Mouse (Mus musculus): ENCODE data around the gene Lamb3. TPM values are rescaled to one million over a fixed set of nuclear protein-coding genes. Genes with fewer than 3 reads are reported as not detected.
A peak's percentile ranks its signal among the peaks of the same experiment; 100 is the strongest.

The Lamb3 gene
- polyA plus RNA-seq, 1 experiment from 2014 or later: 24.4 TPM

DNA sequence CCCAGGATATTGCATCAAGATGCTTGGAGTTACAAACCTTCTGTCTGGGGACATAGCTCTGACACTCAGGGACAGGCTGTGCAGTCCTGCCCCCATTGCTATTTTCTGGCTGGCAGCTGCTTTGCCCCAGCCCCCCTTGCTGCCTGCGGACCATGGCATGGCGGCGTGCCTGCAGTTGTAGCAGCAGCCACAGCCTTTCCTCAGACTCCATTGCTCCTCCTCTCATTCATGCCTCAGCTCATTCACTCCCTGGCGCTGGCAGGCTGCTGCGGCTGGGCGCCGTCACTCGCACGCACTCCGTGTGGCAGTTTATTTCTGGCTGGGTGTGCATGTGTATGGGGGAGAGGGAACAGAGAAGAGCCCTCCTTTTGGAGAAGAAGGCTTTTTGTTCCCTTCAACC is 160.6 kb downstream of the Lamb3 start:
- peaks cover 10% of the 10 kb centered on the region; the same call in 1 of the 2 replicates for H3K4me1 ChIP-seq (ENCODE audit: insufficient read depth)
- no peaks in the 10 kb centered on the region for H3K9me3 ChIP-seq (ENCODE audit: low read depth, low read length)
- DNase-seq (peak; percentile 86), ATAC-seq (ENCODE audit: insufficient read depth) (peak; percentile 82)
- H3K27me3 ChIP-seq (ENCODE audit: insufficient read depth, low read length): no peaks in the 10 kb centered on the region
- peak overlapping the region; percentile 71 for H3K27ac ChIP-seq (ENCODE audit: low read depth)
- 0 out of 2 replicates have a peak, but pooled peaks cover 5% of the 10 kb centered on the region for H3K36me3 ChIP-seq (ENCODE audit: insufficient read depth)
- peak overlapping the region; percentile 64 for H3K4me2 ChIP-seq
- peak overlapping the region; percentile 53 for H3K4me3 ChIP-seq (ENCODE audit: low read depth, low read length)
- H3K9ac ChIP-seq: no peak overlapping the region
- WGBS: 22% methylated on average over 10 of the region's 10 CpGs
- no peak for TF ChIP-seq CTCF (IDR thresholded peaks at IDR 0.05; ENCODE audit: low read depth)

DNA sequence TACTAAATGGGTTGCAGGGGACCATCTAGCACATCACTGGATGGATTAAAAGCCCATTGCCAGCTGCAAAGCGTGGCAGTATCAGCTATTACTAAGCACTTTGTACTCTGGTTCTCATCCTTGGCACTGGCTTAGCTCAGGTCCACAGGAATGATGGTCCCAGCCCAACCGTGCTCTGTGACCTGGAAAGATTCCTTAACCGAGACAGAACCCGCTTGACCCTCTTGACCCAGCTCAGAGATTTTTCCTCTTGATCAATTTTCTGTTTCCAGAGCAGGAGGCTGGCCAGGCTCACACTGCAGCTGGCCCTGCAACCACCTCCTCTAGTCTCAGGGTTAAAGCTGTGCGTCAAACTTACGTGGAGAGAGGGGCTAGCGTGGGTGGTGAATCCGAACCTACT is 161.6 kb downstream of the Lamb3 start:
- H3K9ac ChIP-seq: peak overlapping the region; percentile 63
- ATAC-seq (ENCODE audit: insufficient read depth) (no peak), DNase-seq (no peak)
- no peak for TF ChIP-seq CTCF (IDR thresholded peaks at IDR 0.05; ENCODE audit: low read depth)
- peak overlapping the region; percentile 53 for H3K4me3 ChIP-seq (ENCODE audit: low read depth, low read length)
- H3K9me3 ChIP-seq (ENCODE audit: low read depth, low read length): no peaks in the 10 kb centered on the region
- H3K36me3 ChIP-seq (ENCODE audit: insufficient read depth): 0 out of 2 replicates have a peak, but pooled peaks cover 5% of the 10 kb centered on the region
- WGBS: 29% methylated on average over 8 of the region's 8 CpGs
- H3K27me3 ChIP-seq (ENCODE audit: insufficient read depth, low read length): no peaks in the 10 kb centered on the region
- H3K27ac ChIP-seq (ENCODE audit: low read depth): 0 out of 2 replicates have a peak overlapping the region, but pooled peaks have one; percentile 0
- H3K4me2 ChIP-seq: peak overlapping the region; percentile 64
- H3K4me1 ChIP-seq (ENCODE audit: insufficient read depth): peaks cover 10% of the 10 kb centered on the region; the same call in 1 of the 2 replicates

DNA sequence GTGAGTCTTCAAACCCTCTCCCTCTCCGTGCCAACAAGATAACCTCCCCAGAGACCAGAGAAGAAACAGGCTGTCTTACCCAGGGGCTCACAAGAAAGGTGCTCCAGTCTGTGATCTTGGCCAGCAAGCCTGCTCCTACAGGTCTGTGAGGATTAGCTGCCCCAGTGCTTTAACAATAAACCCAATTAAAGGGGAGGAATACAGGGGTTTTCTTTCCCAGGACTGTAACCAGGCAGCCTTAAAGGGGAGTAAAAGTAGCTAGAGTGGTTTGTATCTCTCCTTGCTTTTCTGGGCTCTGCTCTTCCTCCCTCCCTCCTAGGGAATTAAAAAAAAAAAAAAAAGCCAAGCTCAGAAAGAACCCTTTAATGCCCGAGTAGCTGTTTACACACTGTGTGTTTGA is 162.6 kb downstream of the Lamb3 start, which contains the start of gene Camk1g:
Gene Camk1g, minus strand, starts transcription at position 203 of the 400 bp plus-strand sequence.
- ATAC-seq (ENCODE audit: insufficient read depth): peak; percentile 81
- DNase-seq: peak; percentile 90
- Histone ChIP-seq H3K9me3 (ENCODE audit: low read depth, low read length) (no peaks in the 10 kb centered on the region), H3K4me3 (ENCODE audit: low read depth, low read length) (peak within 1 kb of the TSS; percentile 53), H3K9ac (peak within 1 kb of the TSS; percentile 63), H3K4me2 (peak within 1 kb of the TSS; percentile 64), H3K27ac (ENCODE audit: low read depth) (peak within 1 kb of the TSS; percentile 0; the same call in 1 of the 2 replicates), H3K27me3 (ENCODE audit: insufficient read depth, low read length) (no peaks in the 10 kb centered on the region), H3K36me3 (ENCODE audit: insufficient read depth) (0 out of 2 replicates have a peak, but pooled peaks cover 5% of the 10 kb centered on the region), H3K4me1 (ENCODE audit: insufficient read depth) (peaks cover 10% of the 10 kb centered on the region; the same call in 1 of the 2 replicates)
- no peak for TF ChIP-seq CTCF (IDR thresholded peaks at IDR 0.05; ENCODE audit: low read depth)
- WGBS: 3% methylated on average over 2 of the region's 2 CpGs

DNA sequence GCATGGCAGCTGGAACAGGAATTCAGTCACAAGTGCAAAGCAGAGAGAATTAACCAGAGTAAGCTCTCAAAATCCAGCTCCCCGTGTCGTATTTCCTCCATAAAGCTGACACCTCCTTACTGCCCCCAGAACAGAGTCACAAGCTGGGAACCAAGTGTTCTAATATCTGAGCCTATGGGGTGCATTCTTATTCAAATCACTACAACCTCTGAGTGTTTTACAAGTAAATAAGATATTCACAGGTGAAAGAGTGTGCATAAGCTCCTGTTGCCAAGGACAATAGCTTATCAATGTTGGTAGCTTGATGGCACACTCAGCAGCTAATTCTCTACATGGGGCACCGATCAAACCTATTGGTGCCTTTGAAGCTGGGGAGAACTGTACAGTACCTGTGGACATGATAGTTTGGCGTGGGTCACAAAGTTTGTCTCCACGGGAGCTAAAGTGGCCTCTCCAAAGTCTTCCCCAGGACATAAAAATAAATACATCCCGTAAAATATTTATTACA is 166.5 kb downstream of the Lamb3 start:
- ATAC-seq (ENCODE audit: insufficient read depth): no peak
- no peak overlapping the region for H3K9ac ChIP-seq
- H3K36me3 ChIP-seq (ENCODE audit: insufficient read depth): no peaks in the 10 kb centered on the region
- no peak overlapping the region for H3K4me2 ChIP-seq
- no peak overlapping the region for H3K27ac ChIP-seq (ENCODE audit: low read depth)
- 74% methylated on average over 6 of the region's 6 CpGs for WGBS
- no peak for DNase-seq
- no peak overlapping the region for H3K4me3 ChIP-seq (ENCODE audit: low read depth, low read length)
- peaks cover 4% of the 10 kb centered on the region; the same call in 1 of the 2 replicates for H3K4me1 ChIP-seq (ENCODE audit: insufficient read depth)
- H3K27me3 ChIP-seq (ENCODE audit: insufficient read depth, low read length): no peaks in the 10 kb centered on the region
- TF ChIP-seq CTCF (IDR thresholded peaks at IDR 0.05; ENCODE audit: low read depth): no peak
- H3K9me3 ChIP-seq (ENCODE audit: low read depth, low read length): no peaks in the 10 kb centered on the region

DNA sequence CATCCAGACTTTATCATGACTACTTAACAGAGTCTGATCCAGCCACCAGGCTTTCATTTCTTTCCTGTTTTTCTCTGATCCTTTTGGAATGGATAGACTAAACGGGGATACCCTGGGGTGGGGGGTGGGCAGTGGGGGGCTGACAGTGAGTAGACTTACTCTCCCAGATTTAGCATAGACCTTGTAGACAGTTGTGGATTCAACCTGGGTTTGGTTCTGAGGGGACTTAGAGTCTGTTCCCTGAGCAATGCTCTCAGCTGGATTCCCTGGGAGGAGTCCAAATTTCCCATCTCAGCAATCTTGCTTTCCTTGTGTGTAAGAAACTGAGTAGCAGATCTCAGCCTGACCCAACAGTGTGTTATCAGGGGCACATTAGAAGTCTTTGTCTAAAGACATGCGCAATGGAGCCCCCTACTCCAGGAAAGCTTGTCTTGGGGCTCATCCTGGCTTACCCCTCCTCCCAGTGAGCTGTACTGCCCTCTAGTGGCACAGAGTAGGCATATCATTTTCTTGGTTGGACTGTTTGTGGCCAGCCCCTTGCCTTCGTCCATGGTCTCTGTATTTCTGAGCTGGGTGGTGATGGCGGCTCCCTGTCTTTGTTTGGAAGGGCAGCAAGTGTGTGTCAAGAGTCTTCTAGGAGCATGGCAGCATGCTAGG is 169.1 kb downstream of the Lamb3 start:
- peak; percentile 97 for TF ChIP-seq CTCF (IDR thresholded peaks at IDR 0.05; ENCODE audit: low read depth)
- H3K4me1 ChIP-seq (ENCODE audit: insufficient read depth): no peaks in the 10 kb centered on the region

DNA sequence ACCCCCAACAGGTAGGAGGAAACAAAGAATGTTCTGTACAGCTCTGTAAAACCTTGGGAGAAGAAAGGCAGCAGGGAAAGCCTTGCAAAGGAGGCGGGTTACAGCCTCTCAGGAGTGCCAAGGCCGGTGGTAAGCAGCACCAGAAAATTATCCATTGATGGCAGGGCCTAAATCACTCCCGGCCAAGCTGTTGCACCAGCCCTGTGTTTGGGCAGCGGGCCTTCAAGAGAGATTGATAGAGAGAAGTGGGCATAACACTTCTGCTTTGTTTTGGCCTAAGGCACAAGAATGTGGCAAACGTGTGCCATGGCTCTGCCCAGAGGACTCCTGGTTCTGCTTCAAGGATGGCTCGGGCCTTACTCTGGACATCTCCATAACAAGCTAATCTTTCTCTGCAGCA is 172.1 kb downstream of the Lamb3 start:
- 61% methylated on average over 6 of the region's 6 CpGs for WGBS
- Histone ChIP-seq H3K4me1 (ENCODE audit: insufficient read depth) (0 out of 2 replicates have a peak, but pooled peaks cover 4% of the 10 kb centered on the region), H3K4me2 (no peak overlapping the region), H3K27me3 (ENCODE audit: insufficient read depth, low read length) (no peaks in the 10 kb centered on the region), H3K4me3 (ENCODE audit: low read depth, low read length) (no peak overlapping the region), H3K9me3 (ENCODE audit: low read depth, low read length) (no peaks in the 10 kb centered on the region), H3K9ac (no peak overlapping the region), H3K27ac (ENCODE audit: low read depth) (no peak overlapping the region), H3K36me3 (ENCODE audit: insufficient read depth) (no peaks in the 10 kb centered on the region)
- DNase-seq (no peak), ATAC-seq (ENCODE audit: insufficient read depth) (no peak)
- TF ChIP-seq CTCF (IDR thresholded peaks at IDR 0.05; ENCODE audit: low read depth): no peak

More for the DNA sequence above, 169.1 kb downstream of the Lamb3 start:
- H3K9me3 ChIP-seq (ENCODE audit: low read depth, low read length): no peaks in the 10 kb centered on the region
- no peaks in the 10 kb centered on the region for H3K36me3 ChIP-seq (ENCODE audit: insufficient read depth)
- no peaks in the 10 kb centered on the region for H3K27me3 ChIP-seq (ENCODE audit: insufficient read depth, low read length)
- no peak overlapping the region for H3K9ac ChIP-seq
- WGBS: 23% methylated on average over 4 of the region's 4 CpGs
- no peak overlapping the region for H3K4me2 ChIP-seq
- DNase-seq: peak; percentile 86
- peak; percentile 62 for ATAC-seq (ENCODE audit: insufficient read depth)
- no peak overlapping the region for H3K4me3 ChIP-seq (ENCODE audit: low read depth, low read length)
- H3K27ac ChIP-seq (ENCODE audit: low read depth): no peak overlapping the region

DNA sequence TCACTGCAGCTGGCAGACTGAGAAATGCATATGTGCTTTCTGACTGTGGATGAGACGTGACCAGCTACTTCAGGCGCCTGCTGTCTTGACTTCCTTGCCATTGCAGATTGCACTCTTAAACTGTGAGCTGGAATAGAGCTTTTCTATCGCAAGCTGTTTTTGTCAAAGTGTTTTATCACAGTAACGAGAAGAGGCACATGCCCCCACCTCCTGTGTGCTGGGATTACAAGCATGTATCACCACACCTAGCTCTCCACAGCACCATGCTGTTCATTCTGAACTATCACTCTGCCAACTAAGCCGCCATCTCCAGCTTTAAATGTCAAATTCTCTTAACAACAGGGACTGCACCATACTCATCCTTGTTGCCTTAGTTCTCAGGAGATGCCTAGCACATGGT is 173.4 kb downstream of the Lamb3 start:
- no peak overlapping the region for H3K9ac ChIP-seq
- DNase-seq: no peak
- no peaks in the 10 kb centered on the region for H3K27me3 ChIP-seq (ENCODE audit: insufficient read depth, low read length)
- H3K9me3 ChIP-seq (ENCODE audit: low read depth, low read length): no peaks in the 10 kb centered on the region
- no peak overlapping the region for H3K4me3 ChIP-seq (ENCODE audit: low read depth, low read length)
- H3K4me2 ChIP-seq: no peak overlapping the region
- no peak overlapping the region for H3K27ac ChIP-seq (ENCODE audit: low read depth)
- no peak for ATAC-seq (ENCODE audit: insufficient read depth)
- TF ChIP-seq CTCF (IDR thresholded peaks at IDR 0.05; ENCODE audit: low read depth): no peak
- H3K4me1 ChIP-seq (ENCODE audit: insufficient read depth): 0 out of 2 replicates have a peak, but pooled peaks cover 4% of the 10 kb centered on the region
- H3K36me3 ChIP-seq (ENCODE audit: insufficient read depth): no peaks in the 10 kb centered on the region
- 86% methylated on average over 5 of the region's 5 CpGs for WGBS

Data from lung, embryonic 14.5 days (tissue).